Mouse (Mus musculus): Measurements from ENCODE around the gene Cep164.
A peak's percentile ranks its signal among the peaks of the same experiment; 100 is the strongest.

Gene Cep164

DNA sequence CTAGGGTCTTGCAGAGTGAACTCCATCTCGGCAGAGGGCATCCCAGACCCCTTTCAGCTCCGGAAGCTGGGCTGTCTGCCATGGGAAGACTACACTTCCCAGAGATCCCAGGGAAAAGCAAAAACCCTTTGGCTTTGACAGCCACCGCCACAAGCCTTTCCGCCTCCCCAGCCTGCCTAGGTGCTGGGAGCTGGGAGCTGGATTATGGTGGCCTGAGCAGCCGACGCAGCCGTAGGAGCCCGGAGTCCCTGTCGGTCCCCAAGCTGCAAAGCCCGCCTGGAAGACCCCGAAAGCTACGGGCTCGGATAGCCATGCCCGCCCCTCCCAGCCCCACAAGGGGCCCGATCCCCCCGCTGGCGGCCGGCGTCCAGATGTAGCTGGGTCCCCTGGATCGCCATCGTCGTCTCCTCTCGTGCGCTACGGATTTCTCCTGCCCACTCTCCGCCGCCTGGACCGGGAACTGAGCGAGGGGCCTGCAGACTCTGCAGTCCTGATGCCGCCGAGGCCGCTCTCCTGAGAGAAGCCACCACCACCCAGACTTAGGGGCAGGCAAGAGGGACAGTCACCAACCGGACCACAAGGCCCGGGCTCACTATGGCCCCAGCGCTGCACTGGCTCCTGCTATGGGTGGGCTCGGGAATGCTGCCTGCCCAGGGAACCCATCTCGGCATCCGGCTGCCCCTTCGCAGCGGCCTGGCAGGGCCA lies 10.1 kb upstream of the Cep164 start, which contains the start of gene Bace1:
Bace1 (plus strand) TSS at position 147 of the 705 bp plus-strand sequence.
- ATAC-seq (ENCODE audit: low TSS enrichment), result peak; percentile 83

DNA sequence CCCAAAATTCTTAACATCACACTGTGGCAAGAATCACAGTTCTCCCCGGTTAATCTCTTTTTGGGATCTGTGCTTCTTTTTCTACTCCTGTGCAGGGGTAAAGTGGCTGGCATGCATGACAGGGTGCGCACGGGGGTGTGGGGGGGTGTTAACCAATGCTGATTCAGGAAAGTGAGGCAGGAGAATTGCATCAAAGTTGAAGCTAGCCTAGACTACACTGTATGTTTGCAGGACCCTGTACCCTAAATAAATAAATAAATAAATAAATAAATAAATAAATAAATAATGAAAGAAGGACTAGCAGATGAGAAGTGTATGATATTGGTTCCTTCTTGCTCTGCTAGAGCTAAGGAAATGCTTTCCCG lies 9.6 kb upstream of the Cep164 start:
- ATAC-seq (ENCODE audit: low TSS enrichment), result no peak

DNA sequence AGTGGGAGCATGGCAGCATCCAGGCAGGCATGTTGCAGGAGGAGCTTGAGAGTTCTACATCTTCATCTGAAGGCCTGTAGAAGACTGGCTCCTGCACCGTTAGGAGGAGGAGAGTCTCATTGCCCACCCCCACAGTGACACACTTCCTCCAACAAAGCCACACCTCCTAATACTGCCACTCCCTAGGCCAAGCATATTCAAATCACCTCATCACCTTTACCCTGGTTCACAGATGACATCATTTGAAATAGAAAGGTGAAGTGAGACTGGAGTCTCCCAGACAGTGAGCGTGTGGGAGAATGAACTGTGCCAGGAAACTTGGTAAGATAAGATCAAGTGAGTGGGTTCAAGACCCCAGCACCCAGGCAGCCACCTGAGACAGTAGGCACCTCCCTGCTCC lies 5.0 kb upstream of the Cep164 start:
- no peak for ATAC-seq (ENCODE audit: low TSS enrichment)

DNA sequence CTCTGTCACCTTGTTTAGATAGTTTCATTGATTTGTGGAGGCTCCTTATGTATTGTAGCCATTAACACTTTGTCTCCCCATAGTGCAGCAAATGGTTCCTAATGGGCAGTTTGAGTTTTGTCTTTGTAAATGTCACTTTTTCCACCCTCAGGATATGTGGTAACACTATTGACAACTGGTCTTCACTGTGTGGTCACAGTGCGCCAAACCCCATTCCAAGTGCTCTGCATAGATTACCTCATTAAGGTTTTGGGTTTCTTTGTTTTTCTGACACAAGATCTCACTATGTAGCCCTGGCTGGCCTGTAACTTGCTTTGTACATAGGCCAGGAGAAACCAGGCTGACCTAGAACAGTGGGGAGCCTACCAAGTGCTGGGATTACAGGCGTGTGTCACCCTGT lies 4.4 kb upstream of the Cep164 start:
- ATAC-seq (ENCODE audit: low TSS enrichment), result no peak

DNA sequence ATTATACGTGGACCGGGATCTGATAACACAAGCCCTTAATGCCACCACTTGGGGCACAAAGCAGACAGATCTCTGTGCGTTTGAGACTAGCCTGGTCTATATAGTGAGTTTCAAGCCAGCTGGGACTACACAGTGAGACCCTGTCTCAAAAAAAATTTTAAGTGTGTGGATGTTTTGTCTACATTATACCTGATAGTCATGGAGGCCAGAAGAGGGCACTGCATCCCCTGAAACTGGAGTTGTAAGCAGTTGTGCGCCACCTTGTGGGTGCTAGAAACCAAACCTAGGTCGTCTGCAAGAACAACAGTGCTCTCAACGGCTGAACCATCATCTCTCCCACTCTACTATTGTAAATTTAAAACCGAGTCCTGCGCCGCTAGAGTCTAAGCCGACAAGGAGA lies 616 bp upstream of the Cep164 start:
- ATAC-seq (ENCODE audit: low TSS enrichment), result 0 out of 2 replicates have a peak, but pooled peaks have one; percentile 25

DNA sequence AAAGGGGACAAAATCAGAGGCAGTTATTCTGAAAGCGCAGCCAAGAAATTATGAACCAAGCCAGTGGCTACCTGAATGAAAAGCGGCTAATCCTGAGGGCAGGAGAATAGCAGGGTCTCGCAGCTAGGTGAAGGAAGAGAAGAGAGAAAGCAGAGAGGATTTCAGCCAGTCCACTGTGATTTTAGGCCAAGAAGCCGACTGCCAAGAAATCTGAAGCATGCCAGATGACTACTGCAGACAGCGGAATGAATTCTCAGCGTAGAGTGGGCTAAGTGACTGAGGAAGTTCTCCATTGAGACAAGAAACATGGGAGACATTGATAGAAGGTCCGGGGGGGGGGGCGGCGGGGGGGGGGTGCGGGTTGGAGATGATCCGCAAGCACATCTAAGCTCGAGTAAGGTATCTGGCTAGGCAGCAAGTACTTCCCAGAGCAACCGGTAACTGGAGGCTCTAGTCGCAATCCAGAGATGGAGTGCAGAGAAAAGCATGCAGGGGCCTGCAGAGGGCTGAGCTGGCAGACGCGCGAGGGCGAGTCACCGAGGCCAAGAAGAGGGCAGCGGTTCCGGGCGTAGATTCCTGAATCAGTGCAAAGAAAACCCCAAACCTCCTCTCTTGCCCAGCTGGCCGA lies 714 bp downstream of the Cep164 start:
- peak; percentile 28; the same call in 1 of the 2 replicates for ATAC-seq (ENCODE audit: low TSS enrichment)

DNA sequence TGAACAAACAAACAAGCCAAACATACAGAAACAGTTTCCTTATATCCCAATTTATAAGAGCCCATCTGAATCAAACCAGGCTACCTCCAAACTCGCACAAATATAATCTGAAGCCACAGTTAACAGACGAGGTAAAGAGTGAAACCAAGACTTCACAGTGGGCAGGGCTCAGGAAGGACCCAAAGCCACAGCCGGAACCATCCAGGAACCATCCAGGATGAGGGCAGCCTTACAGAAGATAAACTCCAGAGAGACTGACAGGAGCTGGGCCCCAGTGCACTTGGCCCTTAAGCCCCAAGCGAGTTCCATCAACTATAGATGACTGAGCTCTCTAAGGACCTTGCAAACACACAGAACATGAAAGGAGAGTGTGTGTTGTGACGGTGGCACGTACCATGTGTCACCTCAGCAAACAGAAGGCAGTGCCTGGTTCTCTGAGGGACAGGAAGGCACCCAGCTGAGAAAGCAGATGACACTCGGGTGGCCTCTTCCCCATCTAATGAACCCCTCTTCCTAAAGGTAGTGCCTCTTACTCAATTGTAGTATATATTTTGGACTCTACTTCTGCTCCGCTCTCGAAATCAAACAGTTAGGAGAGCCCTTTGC lies 10.0 kb downstream of the Cep164 start:
- ATAC-seq (ENCODE audit: low TSS enrichment), result no peak

DNA sequence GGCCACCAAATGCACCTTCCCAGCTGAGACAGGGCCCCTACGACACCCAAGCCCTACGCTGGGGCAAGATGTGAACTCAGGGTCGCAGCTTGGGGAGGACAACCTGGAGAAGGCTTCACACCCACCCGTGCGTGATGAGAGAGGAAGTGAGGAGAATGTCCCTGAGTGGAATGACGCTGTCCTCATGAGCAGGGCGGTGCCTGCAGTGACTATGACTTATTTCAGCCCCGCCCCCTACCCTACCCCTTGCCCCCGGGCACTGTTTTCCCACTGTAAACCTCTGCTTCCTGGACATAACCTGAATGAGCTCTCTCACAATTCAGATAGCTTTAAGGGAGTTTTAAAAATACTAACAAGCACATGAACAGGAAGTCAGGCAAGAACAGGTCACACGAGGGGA lies 13.0 kb downstream of the Cep164 start:
- no peak for ATAC-seq (ENCODE audit: low TSS enrichment)

DNA sequence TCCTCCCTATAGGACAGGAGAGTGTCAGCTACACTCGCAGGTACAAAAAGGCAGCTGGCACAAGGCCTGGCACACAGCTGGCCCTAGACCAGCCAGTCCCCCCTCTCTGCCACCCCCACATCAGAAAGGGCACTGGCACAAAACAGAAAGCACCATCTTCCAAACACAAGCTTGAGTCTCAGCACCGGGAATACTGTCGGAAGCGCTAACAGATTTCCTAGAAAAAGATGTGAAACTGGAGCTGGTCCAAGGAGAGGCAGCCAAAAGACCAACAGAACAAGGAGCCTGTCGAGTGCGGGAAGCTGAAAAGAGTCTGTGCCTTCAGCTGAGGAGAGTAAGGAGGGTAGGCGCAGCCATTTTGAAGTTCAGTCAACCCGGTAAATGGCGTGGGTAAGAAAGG lies 13.4 kb downstream of the Cep164 start:
- ATAC-seq (ENCODE audit: low TSS enrichment), result peak; percentile 74

DNA sequence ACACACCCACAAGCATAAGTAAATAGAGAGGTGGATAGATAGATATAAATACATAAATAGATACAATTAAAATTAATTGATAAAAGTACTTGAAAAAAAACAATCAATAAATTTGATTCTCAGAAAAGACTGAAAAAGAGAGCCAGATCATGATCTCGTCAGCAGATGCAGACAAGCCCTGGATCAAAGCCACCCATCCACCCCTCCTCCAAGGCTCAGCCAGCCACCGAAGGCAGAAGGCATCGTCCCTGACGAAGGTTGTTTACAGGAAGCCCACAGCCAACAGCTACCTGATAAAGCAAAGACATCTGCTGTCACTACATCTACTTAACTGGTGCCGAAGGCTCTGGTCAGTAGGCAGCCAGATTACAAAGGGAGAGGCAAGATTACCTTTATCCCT lies 16.5 kb downstream of the Cep164 start:
- no peak for ATAC-seq (ENCODE audit: low TSS enrichment)

DNA sequence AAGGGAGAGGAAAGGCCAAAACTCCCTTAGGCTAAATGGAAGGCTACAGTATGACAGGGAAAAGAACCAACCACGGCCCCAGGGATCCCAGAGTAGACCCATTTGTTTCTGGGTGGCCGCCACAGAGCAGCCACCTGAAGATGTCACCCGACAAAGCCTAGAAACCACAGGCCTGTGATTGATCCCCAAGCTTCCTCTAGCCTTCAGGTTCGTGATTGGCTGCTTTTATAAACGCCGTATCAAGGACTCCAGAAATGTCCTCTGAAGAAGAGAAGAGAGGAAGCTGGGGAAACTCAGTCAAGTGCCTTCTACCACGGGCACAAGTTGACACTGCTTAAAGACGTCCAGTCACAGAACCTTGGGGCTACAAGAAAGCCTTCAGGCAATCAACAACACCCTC lies 20.7 kb downstream of the Cep164 start:
- no peak for ATAC-seq (ENCODE audit: low TSS enrichment)

DNA sequence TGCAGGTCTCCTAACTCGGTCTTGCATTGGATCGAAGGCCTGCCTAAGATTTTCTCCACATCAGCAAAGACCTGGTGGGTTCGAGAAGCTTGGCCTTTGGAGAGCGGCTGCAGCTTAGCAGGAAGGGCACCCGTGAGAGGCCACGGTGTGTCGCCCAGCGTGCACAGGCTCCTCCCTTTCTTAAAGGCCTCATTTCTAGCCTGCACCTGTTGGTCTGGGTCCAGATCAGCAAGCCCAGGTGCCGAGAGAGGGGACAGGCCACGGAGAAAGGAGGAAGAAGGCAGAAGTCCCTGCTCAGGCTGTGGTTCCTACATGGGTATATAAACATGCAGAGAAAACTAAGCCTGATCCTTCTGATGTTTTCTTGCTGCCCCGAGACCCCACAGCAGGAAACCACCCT lies 21.2 kb downstream of the Cep164 start:
- no peak for ATAC-seq (ENCODE audit: low TSS enrichment)

DNA sequence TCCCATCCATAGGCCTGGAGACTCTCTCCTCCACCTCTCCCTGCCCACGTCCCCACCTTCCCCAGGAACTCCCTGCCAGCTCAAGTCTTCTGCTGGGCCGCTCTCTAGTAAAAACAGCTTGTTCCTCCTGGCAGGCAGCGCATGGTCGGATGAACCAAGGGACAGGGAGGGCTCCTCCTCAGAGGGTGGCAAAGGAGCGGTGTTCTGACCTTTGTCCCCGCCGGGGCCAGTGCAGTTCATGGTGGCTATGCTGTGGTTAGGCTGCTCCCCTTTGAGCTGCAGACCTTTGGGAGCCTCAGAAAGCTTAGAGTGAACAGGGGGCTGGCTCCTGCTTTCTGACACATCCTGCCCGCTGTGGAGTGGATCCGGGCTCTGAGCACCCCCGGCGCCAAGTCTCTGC lies 21.6 kb downstream of the Cep164 start:
- no peak for ATAC-seq (ENCODE audit: low TSS enrichment)

DNA sequence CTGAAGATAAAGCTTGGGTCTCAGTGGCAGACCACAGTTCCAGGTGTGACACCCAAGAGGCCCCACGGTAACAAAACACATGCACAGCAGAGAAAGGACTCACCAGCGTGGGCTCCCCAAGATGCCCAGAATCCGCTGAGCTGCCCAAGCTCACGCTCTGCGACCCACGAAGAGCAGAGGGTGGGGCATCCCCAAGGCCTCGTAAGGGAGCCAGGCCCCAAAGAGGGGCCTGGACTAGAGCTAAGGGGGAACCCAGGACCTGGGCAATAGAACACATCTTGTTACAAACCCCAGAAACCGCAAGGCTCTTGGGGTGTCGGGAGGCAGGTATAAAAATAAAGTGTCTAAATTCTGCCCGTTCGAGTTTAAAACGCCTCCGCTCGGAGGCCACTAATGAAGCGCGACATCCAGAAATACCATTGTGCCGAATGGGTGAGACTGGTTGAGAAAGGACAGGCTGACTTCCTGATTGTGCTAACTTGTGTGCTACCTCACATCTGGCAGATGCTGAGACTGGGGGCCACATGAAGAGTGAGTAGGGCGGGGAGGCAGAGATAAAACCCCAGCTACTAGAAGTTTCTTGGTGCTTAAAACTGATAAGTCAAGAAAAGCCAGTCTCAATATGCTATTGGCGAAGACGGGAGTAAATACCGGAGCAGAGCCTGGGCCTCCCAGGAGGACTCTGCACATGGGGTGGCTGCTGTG lies 25.3 kb downstream of the Cep164 start:
- no peak for ATAC-seq (ENCODE audit: low TSS enrichment)

DNA sequence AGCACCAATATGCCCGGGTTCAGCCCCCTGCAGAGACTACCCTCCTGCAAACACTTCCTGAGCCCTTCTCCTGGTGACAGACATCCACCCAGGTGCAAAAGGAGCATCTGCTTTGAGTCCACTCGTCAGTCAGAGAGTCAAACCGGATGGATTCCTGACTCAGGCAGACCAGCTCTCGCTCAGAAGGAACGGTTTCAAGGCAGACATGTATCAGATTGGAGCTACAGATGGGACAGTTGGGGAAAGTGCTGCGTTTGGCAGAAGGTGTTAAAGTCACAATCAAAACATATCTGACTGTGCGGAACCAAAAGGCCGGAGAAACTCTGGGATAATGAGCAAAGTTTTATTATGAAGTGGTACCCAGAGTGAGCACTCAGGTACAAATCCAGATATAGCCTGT lies 29.1 kb downstream of the Cep164 start:
- ATAC-seq (ENCODE audit: low TSS enrichment), result no peak

DNA sequence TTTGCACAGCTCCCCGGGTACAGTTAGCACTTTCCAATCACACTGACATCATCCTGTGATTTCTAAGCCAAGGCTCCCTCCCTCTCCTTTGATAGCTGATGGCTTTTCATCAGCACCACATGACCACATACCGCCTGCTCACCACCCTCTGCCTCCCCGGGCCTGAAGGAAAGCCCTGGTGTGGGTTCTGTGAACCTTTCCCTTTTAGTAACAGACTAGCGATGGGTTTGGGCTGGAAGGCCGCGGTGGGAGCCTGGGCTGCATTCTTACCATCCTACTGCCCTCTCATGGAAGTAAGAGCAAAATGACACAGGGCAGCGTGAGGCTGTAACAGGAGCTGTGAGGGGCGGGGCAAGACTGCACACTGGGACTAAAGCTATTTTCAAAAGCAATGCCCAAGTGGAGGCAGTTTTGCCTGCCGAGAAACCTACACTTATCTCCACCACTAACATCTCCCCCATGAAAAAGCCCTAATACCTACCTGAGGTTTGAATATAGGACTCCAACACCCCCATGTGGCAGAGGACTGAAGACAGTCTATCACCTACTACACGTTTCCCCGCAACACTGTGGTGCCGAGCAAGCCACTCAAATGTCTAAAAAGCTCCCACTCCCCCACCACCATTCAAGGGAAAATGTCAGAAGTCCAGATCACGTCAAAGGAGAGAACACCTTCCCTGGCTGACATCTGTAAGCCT lies 29.9 kb downstream of the Cep164 start:
- peak; percentile 68 for ATAC-seq (ENCODE audit: low TSS enrichment)

DNA sequence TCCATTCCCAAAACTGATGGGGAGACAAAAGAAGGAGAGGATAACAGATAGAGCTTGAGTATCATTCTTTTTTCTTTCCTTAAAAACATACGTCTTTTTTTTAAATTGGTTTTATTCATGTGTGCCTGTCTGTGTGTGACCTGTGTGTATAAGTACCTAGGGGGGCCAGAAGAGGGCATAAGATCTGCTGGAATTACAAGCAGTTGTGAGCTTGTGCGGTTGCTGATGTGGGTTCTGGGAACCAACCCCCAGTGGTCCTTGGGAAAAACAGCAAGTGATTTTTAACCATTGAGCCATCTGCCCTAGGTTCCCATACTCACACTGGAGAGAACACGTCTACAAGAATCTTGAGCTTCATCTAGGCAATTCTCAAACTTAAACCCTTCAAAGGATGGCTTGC lies 31.2 kb downstream of the Cep164 start:
- ATAC-seq (ENCODE audit: low TSS enrichment), result no peak

DNA sequence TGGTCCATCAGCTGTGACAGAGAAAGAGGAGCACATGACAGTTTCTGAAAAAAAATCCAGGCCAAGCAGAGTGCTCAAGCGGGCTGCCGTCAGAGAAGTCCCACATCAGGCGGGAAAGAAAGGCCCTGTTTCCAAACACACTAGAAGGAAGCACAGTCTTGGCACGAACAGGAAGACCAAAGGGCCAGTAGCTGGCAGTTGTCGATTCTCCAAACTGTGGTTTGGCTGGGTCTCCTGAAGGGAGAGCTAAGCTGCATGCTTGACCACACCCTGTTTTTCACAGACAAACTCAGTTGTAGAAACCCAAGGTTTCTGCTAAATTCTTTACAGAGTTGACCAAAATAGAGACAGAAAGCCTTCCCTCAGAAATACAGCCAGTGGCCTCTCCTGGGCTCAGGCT lies 32.8 kb downstream of the Cep164 start:
- no peak for ATAC-seq (ENCODE audit: low TSS enrichment)

DNA sequence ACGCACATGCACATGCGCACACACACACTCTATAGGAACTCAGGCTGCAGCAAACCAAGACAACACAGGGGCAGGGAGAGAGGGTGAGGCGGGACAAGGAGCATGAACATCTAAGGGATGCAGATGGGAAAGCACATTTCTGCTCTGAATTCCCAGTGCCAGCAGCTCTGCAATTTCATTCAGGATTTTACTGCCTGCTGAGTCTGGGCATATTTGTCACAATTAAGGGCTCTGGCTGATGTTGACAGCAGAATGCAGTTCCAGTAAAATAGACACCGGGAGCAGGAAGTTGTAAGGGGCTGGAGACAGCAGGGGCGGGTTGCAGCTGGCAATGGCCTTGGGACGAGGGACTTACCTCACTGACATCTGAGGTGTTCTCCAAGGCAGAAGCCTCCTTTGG lies 34.8 kb downstream of the Cep164 start:
- ATAC-seq (ENCODE audit: low TSS enrichment), result no peak

DNA sequence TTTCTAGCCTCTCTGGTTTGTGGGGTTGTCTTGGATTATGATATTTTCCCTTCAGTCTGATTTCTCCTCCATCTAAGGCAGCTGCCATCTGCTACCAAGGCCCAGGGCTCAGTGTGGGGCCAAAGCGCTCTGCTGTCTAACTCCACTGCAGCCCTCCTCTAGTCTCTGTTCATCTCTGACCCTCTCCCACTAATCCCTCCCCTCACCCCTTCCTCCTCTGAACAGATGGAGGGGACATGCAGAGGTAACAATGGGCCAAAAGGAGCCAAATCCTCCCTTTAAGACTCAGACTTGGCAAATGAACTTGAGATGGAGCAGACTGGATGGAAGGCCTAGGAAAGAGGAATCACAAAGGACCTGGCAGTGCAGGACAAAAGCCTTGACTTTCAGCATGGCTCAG lies 36.3 kb downstream of the Cep164 start:
- no peak for ATAC-seq (ENCODE audit: low TSS enrichment)

DNA sequence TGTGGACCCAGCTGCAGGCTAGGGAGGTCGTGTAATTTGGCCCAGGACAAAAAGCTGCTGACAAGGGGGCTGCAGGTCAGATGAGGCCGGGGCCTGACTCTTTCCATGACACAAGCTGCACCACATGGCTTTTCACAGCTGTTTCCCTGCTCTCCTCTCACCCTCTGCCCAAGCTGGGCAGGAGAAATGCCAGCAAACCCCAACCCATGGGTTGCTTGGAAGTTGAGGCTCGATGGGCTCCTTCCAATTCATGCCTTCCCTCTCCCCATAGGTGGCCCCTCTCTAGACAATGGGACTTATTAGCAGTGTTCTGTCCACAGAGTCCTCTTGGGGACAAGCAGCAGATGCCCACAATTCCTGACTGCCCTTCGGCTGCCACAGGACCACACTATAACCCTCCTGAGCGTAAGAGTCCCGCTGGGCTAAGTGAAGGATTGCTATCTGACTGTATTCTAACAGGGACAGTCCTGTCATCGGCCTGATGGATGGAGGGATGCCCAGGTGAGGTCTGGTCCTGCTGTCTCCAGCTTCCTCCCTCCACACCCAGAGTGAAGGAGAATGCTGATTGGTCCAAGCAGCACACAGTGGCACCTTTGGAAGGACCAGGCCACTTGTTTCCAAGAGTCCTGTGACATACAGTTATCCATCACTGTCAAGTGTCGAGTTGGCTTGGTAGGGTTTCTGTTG lies 36.9 kb downstream of the Cep164 start:
- ATAC-seq (ENCODE audit: low TSS enrichment), result no peak

DNA sequence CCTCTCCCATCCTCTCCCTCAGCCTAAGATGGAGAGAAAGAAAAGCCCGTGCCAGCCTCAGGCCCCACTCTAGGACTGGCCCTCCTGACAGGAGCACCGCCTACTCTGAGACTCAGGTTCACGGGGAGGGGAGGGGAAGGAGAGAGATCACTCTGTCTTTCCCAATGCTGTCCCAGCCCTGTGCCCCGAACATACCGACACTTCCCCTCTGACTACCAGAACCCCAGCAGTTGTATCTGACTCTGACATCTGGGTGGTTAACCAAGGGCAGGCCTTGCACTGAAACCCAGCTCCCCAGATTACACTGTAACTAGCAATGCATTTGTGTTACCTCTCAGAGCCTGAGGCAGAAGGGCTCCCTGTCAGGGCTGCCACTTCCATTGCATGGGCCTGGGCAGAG lies 40.1 kb downstream of the Cep164 start:
- no peak for ATAC-seq (ENCODE audit: low TSS enrichment)
